Comparison of ENCODE assay signal across 19 mouse cellular contexts in the genomic region with DNA sequence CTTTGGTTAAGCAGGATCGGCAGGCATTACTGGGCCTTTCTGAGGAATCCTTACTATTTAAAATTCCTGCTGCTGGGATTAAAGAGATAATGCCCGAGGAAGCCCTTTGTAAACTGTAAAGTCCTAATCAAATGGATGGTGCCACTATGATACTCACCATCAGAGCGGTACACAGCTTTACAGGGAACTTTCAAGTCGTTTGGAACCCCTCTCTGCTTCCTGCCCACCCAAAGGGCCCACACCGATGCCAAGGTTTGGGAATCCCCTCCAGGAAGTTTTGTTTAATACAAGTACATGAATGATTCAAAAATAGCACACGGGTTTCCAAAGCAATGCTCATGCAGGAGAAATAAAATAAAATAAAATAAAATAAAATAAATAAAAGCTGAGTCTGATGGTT.
A peak's percentile ranks its signal among the peaks of the same experiment; 100 is the strongest.
DNase-seq lines count a peak whose midpoint lies in the region; ATAC-seq and TF ChIP-seq lines count a peak whose summit lies in the region.
"Had no signal": no experiment of that assay in that cellular context is flagged by ENCODE, and none has a peak within 500 bp of the region (broad histone marks: within the 10 kb centered on the region; RNA-seq: fewer than 3 reads in every experiment).

No protein-coding gene starts in this region.

- no peaks in the 10 kb centered on the region for H3K27me3 ChIP-seq in hindbrain, embryonic 12.5 days
- peaks cover 11% of the 10 kb centered on the region for H3K27me3 ChIP-seq in hindbrain, embryonic 10.5 days (ENCODE audit: insufficient read depth, poor library complexity, severe bottlenecking)
- peaks cover 3% of the 10 kb centered on the region for H3K27me3 ChIP-seq in stomach, embryonic 16.5 days (ENCODE audit: control insufficient read depth, insufficient read depth, low read length)
- no peaks in the 10 kb centered on the region for H3K27me3 ChIP-seq in stomach, postnatal 0 days (ENCODE audit: control insufficient read depth, insufficient read depth, low read length)
- H3K27me3 ChIP-seq in midbrain, embryonic 12.5 days, result peaks cover 5% of the 10 kb centered on the region; the same call in 1 of the 2 replicates
- H3K27me3 ChIP-seq: liver, embryonic 15.5 days had no signal

- H3K4me2 ChIP-seq in hindbrain, embryonic 12.5 days (replicated peaks), result 0 out of 2 replicates have a peak overlapping the region, but pooled peaks have one; percentile 13
- no peak overlapping the region for H3K4me2 ChIP-seq in stomach, embryonic 16.5 days (ENCODE audit: low read depth, low read length)
- H3K4me2 ChIP-seq in stomach, postnatal 0 days (replicated peaks; ENCODE audit: low read depth), result no peak overlapping the region
- H3K4me2 ChIP-seq in midbrain, embryonic 12.5 days (replicated peaks), result peak overlapping the region; percentile 79; the same call in 1 of the 2 replicates
- H3K4me2 ChIP-seq: liver, embryonic 15.5 days had no signal

- no peak for TF ChIP-seq CTCF in stomach, postnatal 0 days (IDR thresholded peaks at IDR 0.05; ENCODE audit: low read depth)

- no peak overlapping the region for H3K27ac ChIP-seq in hindbrain, embryonic 12.5 days
- H3K27ac ChIP-seq in hindbrain, embryonic 10.5 days, result no peak overlapping the region
- peak overlapping the region; percentile 50; the same call in 1 of the 2 replicates for H3K27ac ChIP-seq in stomach, embryonic 16.5 days (ENCODE audit: low read length)
- no peak overlapping the region for H3K27ac ChIP-seq in stomach, postnatal 0 days (replicated peaks)
- H3K27ac ChIP-seq in midbrain, embryonic 12.5 days (replicated peaks), result peak overlapping the region; percentile 10; the same call in 1 of the 2 replicates
- H3K27ac ChIP-seq: left cerebral cortex, adult 2 months; limb, embryonic 13.5 days; liver, embryonic 15.5 days had no signal

- H3K4me1 ChIP-seq in hindbrain, embryonic 12.5 days, result peaks cover 24% of the 10 kb centered on the region
- peaks cover 36% of the 10 kb centered on the region for H3K4me1 ChIP-seq in hindbrain, embryonic 10.5 days (replicated peaks)
- H3K4me1 ChIP-seq in stomach, embryonic 16.5 days (ENCODE audit: control insufficient read depth, insufficient read depth, low read length), result peaks cover 15% of the 10 kb centered on the region
- H3K4me1 ChIP-seq in stomach, postnatal 0 days (replicated peaks; ENCODE audit: control insufficient read depth, insufficient read depth), result no peaks in the 10 kb centered on the region; the same call in 1 of the 2 replicates
- peaks cover 33% of the 10 kb centered on the region for H3K4me1 ChIP-seq in midbrain, embryonic 12.5 days
- H3K4me1 ChIP-seq: liver, embryonic 15.5 days had no signal

- no peaks in the 10 kb centered on the region for H3K36me3 ChIP-seq in hindbrain, embryonic 12.5 days
- H3K36me3 ChIP-seq in hindbrain, embryonic 10.5 days, result no peaks in the 10 kb centered on the region
- H3K36me3 ChIP-seq in stomach, embryonic 16.5 days (ENCODE audit: control insufficient read depth, insufficient read depth, low read length), result no peaks in the 10 kb centered on the region
- no peaks in the 10 kb centered on the region for H3K36me3 ChIP-seq in stomach, postnatal 0 days (ENCODE audit: control insufficient read depth, insufficient read depth, low read length)
- H3K36me3 ChIP-seq in midbrain, embryonic 12.5 days, result no peaks in the 10 kb centered on the region
- H3K36me3 ChIP-seq: limb, embryonic 13.5 days; liver, embryonic 15.5 days had no signal

- no peak overlapping the region for H3K9ac ChIP-seq in hindbrain, embryonic 12.5 days
- H3K9ac ChIP-seq in stomach, embryonic 16.5 days (ENCODE audit: low read length), result peak overlapping the region; percentile 26; the same call in 1 of the 2 replicates
- H3K9ac ChIP-seq in stomach, postnatal 0 days (ENCODE audit: low read length), result no peak overlapping the region
- H3K9ac ChIP-seq in midbrain, embryonic 12.5 days (replicated peaks), result no peak overlapping the region
- H3K9ac ChIP-seq: limb, embryonic 13.5 days; liver, embryonic 15.5 days had no signal

- no peak for DNase-seq in hindbrain, embryonic 10.5 days (ENCODE audit: low spot score)
- DNase-seq in stomach, postnatal 0 days (ENCODE audit: low spot score), result no peak
- DNase-seq in T-cell, adult 2 months (ENCODE audit: low spot score), result no peak
- no peak for DNase-seq in spleen, postnatal 14 days (ENCODE audit: low spot score in 2 of 2)
- DNase-seq in kidney, adult 11 months, result no peak
- DNase-seq: adrenal gland, postnatal 14 days; cerebellum, adult 8-10 months; gastrocnemius, postnatal 10 days; heart, adult 18-20 months; kidney, adult 18-20 months; kidney, postnatal 14 days; right cerebral cortex, adult 18-20 months; thymus, adult 2 months had no signal

- no peaks in the 10 kb centered on the region for H3K9me3 ChIP-seq in hindbrain, embryonic 12.5 days (replicated peaks)
- H3K9me3 ChIP-seq in hindbrain, embryonic 10.5 days, result no peaks in the 10 kb centered on the region
- H3K9me3 ChIP-seq in stomach, embryonic 16.5 days (replicated peaks; ENCODE audit: control insufficient read depth, low read length), result no peaks in the 10 kb centered on the region
- H3K9me3 ChIP-seq in stomach, postnatal 0 days (ENCODE audit: control insufficient read depth, low read length), result no peaks in the 10 kb centered on the region
- H3K9me3 ChIP-seq in midbrain, embryonic 12.5 days, result no peaks in the 10 kb centered on the region
- H3K9me3 ChIP-seq: limb, embryonic 13.5 days; liver, embryonic 15.5 days had no signal

- no peak for ATAC-seq in hindbrain, embryonic 12.5 days (ENCODE audit: low FRiP score)
- ATAC-seq in stomach, embryonic 16.5 days (ENCODE audit: insufficient read depth, low FRiP score), result no peak
- no peak for ATAC-seq in stomach, postnatal 0 days (ENCODE audit: low FRiP score, low TSS enrichment)
- ATAC-seq in midbrain, embryonic 12.5 days (ENCODE audit: low FRiP score, low read depth), result no peak

- WGBS in hindbrain, embryonic 12.5 days, result 53% methylated on average over 6 of the region's 6 CpGs
- 58% methylated on average over 6 of the region's 6 CpGs for WGBS in hindbrain, embryonic 10.5 days
- WGBS in stomach, embryonic 16.5 days, result 32% methylated on average over 6 of the region's 6 CpGs
- whole genome bisulfite sequencing in stomach, postnatal 0 days, result 23% methylated on average over 6 of the region's 6 CpGs
- WGBS in midbrain, embryonic 12.5 days, result 16% methylated on average over 6 of the region's 6 CpGs

- TF ChIP-seq EP300 in stomach, postnatal 0 days (optimal IDR thresholded peaks at IDR 0.05), result no peak

- no peak overlapping the region for H3K4me3 ChIP-seq in hindbrain, embryonic 12.5 days
- no peak overlapping the region for H3K4me3 ChIP-seq in hindbrain, embryonic 10.5 days
- H3K4me3 ChIP-seq in stomach, embryonic 16.5 days (replicated peaks; ENCODE audit: low read length), result no peak overlapping the region
- H3K4me3 ChIP-seq in stomach, postnatal 0 days (ENCODE audit: low read depth, low read length), result no peak overlapping the region
- no peak overlapping the region for H3K4me3 ChIP-seq in midbrain, embryonic 12.5 days
- H3K4me3 ChIP-seq: left cerebral cortex, adult 2 months; limb, embryonic 13.5 days; liver, embryonic 15.5 days had no signal

Comparison
In these comparisons a context has a peak if more than half of its experiments do, and no peak if none do; other contexts are left out.
1. H3K27ac ChIP-seq: peak in stomach, embryonic 16.5 days (single experiment) and midbrain, embryonic 12.5 days (single experiment); none in hindbrain, embryonic 12.5 days (single experiment), hindbrain, embryonic 10.5 days (single experiment) and stomach, postnatal 0 days (single experiment).
2. H3K4me2 ChIP-seq: peak in hindbrain, embryonic 12.5 days (single experiment) and midbrain, embryonic 12.5 days (single experiment); none in stomach, embryonic 16.5 days (single experiment) and stomach, postnatal 0 days (single experiment).